Mouse (Mus musculus) neural tube, embryonic 13.5 days (tissue): ENCODE results near the gene Lmod1. TPM values are rescaled to one million over a fixed set of nuclear protein-coding genes. Genes with fewer than 3 reads are reported as not detected.

Experiments used
- ATAC-seq: fragments of 200-750 bp; cut with Nextera tagmentation; 2 replicates; pipeline ENCODE4 v1.8.0; 2017; ENCODE audit warnings: low read depth, mild to moderate bottlenecking, moderate TSS enrichment, moderate library complexity
- H3K27ac ChIP-seq: fragments of 300-500 bp; sonication (generic); replicated peaks from 2 replicates; pipeline ENCODE4 v1.5.1; 2015; ENCODE audit warnings: moderate library complexity, mild to moderate bottlenecking, inconsistent platforms
- H3K27me3 ChIP-seq: fragments of 300-500 bp; sonication (generic); 2 replicates; pipeline ENCODE4 v1.6.1; 2015; ENCODE audit warnings: mild to moderate bottlenecking, inconsistent platforms
- H3K36me3 ChIP-seq: fragments of 300-500 bp; sonication (generic); 2 replicates; pipeline ENCODE4 v1.6.1; 2015; ENCODE audit warnings: mild to moderate bottlenecking, inconsistent platforms
- H3K4me1 ChIP-seq: fragments of 300-500 bp; sonication (generic); replicated peaks from 2 replicates; pipeline ENCODE4 v1.6.1; 2015; ENCODE audit warnings: inconsistent platforms
- H3K4me2 ChIP-seq: fragments of 300-500 bp; sonication (generic); 2 replicates; pipeline ENCODE4 v1.6.1; 2015; ENCODE audit warnings: inconsistent platforms, mild to moderate bottlenecking, moderate library complexity
- H3K4me3 ChIP-seq: fragments of 300-500 bp; sonication (generic); 2 replicates; pipeline ENCODE4 v1.5.1; 2015; ENCODE audit warnings: mild to moderate bottlenecking, inconsistent platforms
- H3K9ac ChIP-seq: fragments of 300-500 bp; sonication (generic); 2 replicates; pipeline ENCODE4 v1.6.1; 2015; ENCODE audit warnings: moderate library complexity, mild to moderate bottlenecking, inconsistent platforms
- H3K9me3 ChIP-seq: fragments of 300-500 bp; sonication (generic); 2 replicates; pipeline ENCODE4 v1.6.1; 2016; ENCODE audit warnings: inconsistent platforms
- WGBS: fragments of 180-500 bp; shearing (Covaris S2); methylation state at CpG from one replicate; pipeline ENCODE4 v1.1.7; 2015; 5-methylcytosine and 5-hydroxymethylcytosine counted together
- polyA plus RNA-seq: library from polyadenylated mRNA; unstranded; fragments of >200 nt; fragmentation: Nextera tagmentation; extraction: Ambion mirVana; gene quantifications from 2 replicates; pipeline ENCODE4 v1.2.1, GENCODE M21; 2015

Gene Lmod1
- polyA plus RNA-seq, 1 experiment from 2014 or later, result 0.31 TPM

DNA sequence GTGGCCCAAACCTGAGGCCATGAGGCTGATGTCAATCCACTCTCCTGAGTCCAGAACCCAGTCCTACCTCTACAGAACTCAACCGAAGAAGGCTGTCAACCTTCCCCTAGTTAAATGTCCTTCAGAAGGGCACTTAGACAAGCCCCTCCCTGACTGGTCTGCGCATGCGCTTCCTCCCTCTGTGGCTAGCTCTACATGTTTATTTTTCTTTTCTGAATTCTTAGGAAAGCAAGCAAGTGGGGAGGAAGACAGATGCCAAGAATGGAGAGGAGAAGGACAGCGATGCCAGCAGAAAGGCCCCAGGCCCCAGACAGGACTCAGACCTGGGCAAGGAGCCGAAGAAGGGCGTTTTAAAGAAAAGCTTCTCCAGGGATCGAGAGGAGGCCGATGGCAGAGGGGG, 38.8 kb downstream of the Lmod1 start:
- H3K27ac ChIP-seq, result no peak overlapping the region
- H3K9ac ChIP-seq, result no peak overlapping the region
- H3K4me2 ChIP-seq, result no peak overlapping the region
- H3K4me3 ChIP-seq, result no peak overlapping the region
- H3K36me3 ChIP-seq, result no peaks in the 10 kb centered on the region
- H3K4me1 ChIP-seq, result peaks cover 8% of the 10 kb centered on the region
- 83% methylated on average over 8 of the region's 8 CpGs for whole genome bisulfite sequencing
- H3K27me3 ChIP-seq, result no peaks in the 10 kb centered on the region
- H3K9me3 ChIP-seq, result no peaks in the 10 kb centered on the region; the same call in 1 of the 2 replicates
- ATAC-seq, result no peak

DNA sequence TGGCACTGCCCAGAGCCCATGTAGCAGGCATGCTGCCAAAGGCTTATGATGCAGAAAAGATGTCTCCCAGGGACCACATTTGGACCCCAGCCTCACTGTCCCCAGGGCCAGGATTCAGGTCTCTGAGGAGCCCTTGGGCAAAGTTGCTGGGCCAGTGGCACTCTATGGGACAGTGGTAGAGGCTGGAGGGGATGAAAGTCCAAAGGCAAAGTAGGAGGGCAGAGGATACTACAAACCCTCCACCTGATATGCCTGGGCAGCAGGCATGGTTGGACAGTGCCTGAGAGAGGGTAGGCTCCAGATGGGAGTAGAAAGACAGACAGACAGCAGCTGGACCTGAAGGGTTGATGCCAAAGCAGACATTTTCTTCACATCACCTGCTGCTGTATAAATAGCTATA, 41.8 kb downstream of the Lmod1 start:
- Histone ChIP-seq H3K27me3 (no peaks in the 10 kb centered on the region), H3K4me2 (no peak overlapping the region), H3K36me3 (no peaks in the 10 kb centered on the region), H3K27ac (no peak overlapping the region), H3K4me1 (peaks cover 24% of the 10 kb centered on the region), H3K4me3 (no peak overlapping the region), H3K9ac (no peak overlapping the region), H3K9me3 (no peaks in the 10 kb centered on the region; the same call in 1 of the 2 replicates)
- ATAC-seq, result no peak

- H3K9me3 ChIP-seq, result no peaks in the 10 kb centered on the region; the same call in 1 of the 2 replicates
- no peak overlapping the region for H3K4me2 ChIP-seq
- H3K4me1 ChIP-seq, result peaks cover 30% of the 10 kb centered on the region
- no peak for ATAC-seq
- H3K27me3 ChIP-seq, result no peaks in the 10 kb centered on the region
- no peak overlapping the region for H3K27ac ChIP-seq
- H3K36me3 ChIP-seq, result no peaks in the 10 kb centered on the region
- WGBS, result 90% methylated on average over 7 of the region's 7 CpGs
- H3K4me3 ChIP-seq, result no peak overlapping the region
- no peak overlapping the region for H3K9ac ChIP-seq
These were observed 42.4 kb downstream of the Lmod1 start for GRCm38 (mm10) chr1:135367005-135367404.

- Histone ChIP-seq H3K27ac (no peak overlapping the region), H3K9me3 (no peaks in the 10 kb centered on the region), H3K4me1 (peaks cover 36% of the 10 kb centered on the region), H3K9ac (no peak overlapping the region), H3K27me3 (no peaks in the 10 kb centered on the region), H3K4me2 (no peak overlapping the region), H3K36me3 (no peaks in the 10 kb centered on the region), H3K4me3 (no peak overlapping the region)
- ATAC-seq, result no peak
- WGBS, result 77% methylated on average over 8 of the region's 8 CpGs
These were observed 43.0 kb downstream of the Lmod1 start for GRCm38 (mm10) chr1:135367595-135367994.

DNA sequence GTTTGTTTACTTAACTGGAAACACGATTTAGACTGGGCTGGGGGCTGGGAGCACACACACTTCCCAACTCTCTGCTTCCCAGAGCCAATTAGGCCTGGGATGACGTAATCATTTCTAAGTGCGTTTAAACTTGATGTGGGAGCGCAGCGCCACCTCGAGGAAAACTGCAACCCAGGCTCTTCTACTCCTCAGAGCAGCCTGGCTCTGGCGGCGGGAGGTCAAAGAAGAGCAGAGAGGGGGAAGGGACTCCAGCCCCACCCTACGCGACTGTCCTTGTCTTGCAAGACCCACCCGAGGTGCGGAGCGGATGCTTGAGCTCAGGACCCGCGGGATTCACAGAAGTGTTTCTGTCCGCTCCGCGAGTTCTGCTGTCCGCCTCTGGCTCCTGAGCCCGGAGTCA, 43.6 kb downstream of the Lmod1 start:
- peak; percentile 79 for ATAC-seq
- Histone ChIP-seq H3K36me3 (no peaks in the 10 kb centered on the region), H3K9ac (peak overlapping the region; percentile 70), H3K27ac (no peak overlapping the region), H3K9me3 (no peaks in the 10 kb centered on the region), H3K4me3 (peak overlapping the region; percentile 45), H3K27me3 (no peaks in the 10 kb centered on the region), H3K4me2 (peak overlapping the region; percentile 88), H3K4me1 (peaks cover 42% of the 10 kb centered on the region)
- WGBS, result under 1% methylated on average over 20 of the region's 20 CpGs

GRCm38 (mm10) chr1:135368982-135369381, 44.4 kb downstream of the Lmod1 start:
- no peaks in the 10 kb centered on the region for H3K27me3 ChIP-seq
- peak; percentile 25; the same call in 1 of the 2 replicates for ATAC-seq
- H3K4me3 ChIP-seq, result peak overlapping the region; percentile 45
- peak overlapping the region; percentile 70; the same call in 1 of the 2 replicates for H3K9ac ChIP-seq
- H3K4me1 ChIP-seq, result peaks cover 49% of the 10 kb centered on the region
- H3K4me2 ChIP-seq, result peak overlapping the region; percentile 88
- WGBS, result 7% methylated on average over 14 of the region's 14 CpGs
- no peaks in the 10 kb centered on the region for H3K9me3 ChIP-seq
- H3K27ac ChIP-seq, result no peak overlapping the region
- H3K36me3 ChIP-seq, result no peaks in the 10 kb centered on the region

DNA sequence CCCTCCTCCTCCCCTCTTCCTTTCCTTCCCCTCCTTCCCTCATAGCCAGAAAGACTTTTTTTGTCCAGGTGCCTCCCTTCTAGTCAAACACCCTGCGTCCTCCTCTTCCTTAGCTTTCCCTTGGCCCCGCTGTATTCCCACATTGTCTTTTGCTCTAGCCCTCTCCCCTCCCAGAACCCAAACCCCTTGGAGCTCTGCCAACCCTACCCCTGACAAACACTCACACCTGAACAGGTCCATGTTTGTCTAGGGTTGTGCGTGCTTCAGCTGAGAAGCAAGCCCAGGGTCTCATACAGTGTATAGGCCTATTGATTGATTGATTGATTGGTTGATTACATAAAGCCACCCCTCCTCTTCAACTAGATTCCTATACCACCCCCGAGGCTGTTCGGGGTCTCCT, 44.8 kb downstream of the Lmod1 start:
- H3K4me3 ChIP-seq, result no peak overlapping the region
- H3K27ac ChIP-seq, result no peak overlapping the region
- H3K36me3 ChIP-seq, result no peaks in the 10 kb centered on the region
- no peaks in the 10 kb centered on the region for H3K9me3 ChIP-seq
- H3K4me2 ChIP-seq, result peak overlapping the region; percentile 88; the same call in 1 of the 2 replicates
- peaks cover 53% of the 10 kb centered on the region for H3K4me1 ChIP-seq
- H3K9ac ChIP-seq, result no peak overlapping the region
- ATAC-seq, result no peak
- no peaks in the 10 kb centered on the region for H3K27me3 ChIP-seq
- 80% methylated on average over 5 of the region's 5 CpGs for WGBS

DNA sequence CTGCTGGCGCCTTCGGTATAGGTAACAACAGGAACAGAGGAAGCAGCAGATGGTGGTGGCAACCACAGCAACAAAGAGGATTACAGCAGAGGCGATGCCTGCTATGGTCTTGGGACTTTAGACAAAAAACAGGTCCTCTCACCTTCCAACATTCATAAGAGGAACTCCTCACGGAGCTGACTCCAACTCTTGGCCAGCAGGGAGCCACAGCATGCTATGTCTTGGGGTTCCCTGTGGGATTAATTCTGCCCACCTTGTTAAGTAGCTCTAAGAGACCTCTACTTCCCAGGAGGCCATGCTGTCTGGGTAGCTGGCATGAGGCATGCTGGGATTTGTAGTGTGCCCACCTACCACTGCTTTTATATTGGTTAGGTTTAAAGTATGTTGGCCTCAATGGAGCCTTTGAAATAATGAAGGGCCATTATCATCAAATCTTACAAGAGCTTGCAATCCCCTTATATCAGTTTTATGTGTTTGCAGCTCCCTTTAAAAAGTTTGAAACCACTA, 48.6 kb downstream of the Lmod1 start:
- H3K4me2 ChIP-seq, result peak overlapping the region; percentile 91
- H3K9me3 ChIP-seq, result no peaks in the 10 kb centered on the region
- no peaks in the 10 kb centered on the region for H3K27me3 ChIP-seq
- peak overlapping the region; percentile 57 for H3K9ac ChIP-seq
- ATAC-seq, result no peak
- WGBS, result 66% methylated on average over 4 of the region's 4 CpGs
- no peak overlapping the region for H3K27ac ChIP-seq
- H3K4me1 ChIP-seq, result peaks cover 56% of the 10 kb centered on the region
- no peaks in the 10 kb centered on the region for H3K36me3 ChIP-seq
- peak overlapping the region; percentile 30 for H3K4me3 ChIP-seq

GRCm38 (mm10) chr1:135374175-135374867, 49.7 kb downstream of the Lmod1 start:
- peak overlapping the region; percentile 91 for H3K4me2 ChIP-seq
- peak; percentile 24 for ATAC-seq

DNA sequence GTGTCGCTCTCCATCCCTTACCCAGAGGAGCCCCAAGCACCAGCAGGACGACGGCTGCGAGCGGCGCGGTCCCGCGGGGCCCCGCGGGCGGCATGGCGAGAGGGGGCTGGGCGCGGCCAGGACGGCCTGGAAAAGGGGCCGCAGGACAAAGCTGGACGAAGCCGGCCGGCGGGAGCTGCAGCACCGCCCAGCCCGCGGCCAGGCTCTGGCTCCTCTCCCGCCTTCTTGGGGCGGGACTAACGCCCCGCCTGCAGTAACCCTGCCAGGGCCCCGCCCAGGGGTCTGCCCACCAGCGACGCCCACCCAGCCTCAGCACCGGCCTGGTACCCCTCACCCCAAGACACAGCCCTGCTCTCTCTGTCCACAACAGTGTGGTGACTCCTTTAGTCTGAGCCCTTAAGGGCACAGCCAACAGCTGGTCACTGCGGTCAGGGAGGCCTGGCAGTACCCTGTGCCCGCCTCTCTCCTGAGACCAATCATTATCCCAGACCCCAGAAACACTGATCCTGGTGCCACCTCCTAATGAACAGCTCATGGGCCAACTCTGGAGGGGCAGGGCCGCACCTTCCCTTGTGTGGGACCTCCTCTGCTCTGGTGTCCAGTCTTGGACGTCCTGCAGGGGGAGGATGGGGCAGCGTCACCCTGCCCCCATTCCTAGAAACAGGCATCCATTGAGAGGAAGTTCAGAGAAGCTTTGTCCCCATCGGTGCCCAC, 50.4 kb downstream of the Lmod1 start, which contains the start of gene Shisa4:
Gene Shisa4 (minus strand): TSS at position 370 of the 714 bp plus-strand sequence.
- Histone ChIP-seq H3K4me1 (peaks cover 44% of the 10 kb centered on the region), H3K27ac (peak within 1 kb of the TSS; percentile 81), H3K27me3 (no peaks in the 10 kb centered on the region), H3K4me2 (peak within 1 kb of the TSS; percentile 91), H3K9ac (peak within 1 kb of the TSS; percentile 93), H3K9me3 (no peaks in the 10 kb centered on the region), H3K36me3 (no peaks in the 10 kb centered on the region), H3K4me3 (peak within 1 kb of the TSS; percentile 79)
- WGBS, result 3% methylated on average over 29 of the region's 38 CpGs
- ATAC-seq, result peak; percentile 83

More at GRCm38 (mm10) chr1:135374175-135374867, 49.7 kb downstream of the Lmod1 start:
- 2% methylated on average over 19 of the region's 19 CpGs for WGBS
- Histone ChIP-seq H3K36me3 (no peaks in the 10 kb centered on the region), H3K4me1 (peaks cover 46% of the 10 kb centered on the region), H3K27me3 (no peaks in the 10 kb centered on the region), H3K27ac (peak overlapping the region; percentile 81), H3K9ac (peak overlapping the region; percentile 93), H3K9me3 (no peaks in the 10 kb centered on the region), H3K4me3 (peak overlapping the region; percentile 79)

DNA sequence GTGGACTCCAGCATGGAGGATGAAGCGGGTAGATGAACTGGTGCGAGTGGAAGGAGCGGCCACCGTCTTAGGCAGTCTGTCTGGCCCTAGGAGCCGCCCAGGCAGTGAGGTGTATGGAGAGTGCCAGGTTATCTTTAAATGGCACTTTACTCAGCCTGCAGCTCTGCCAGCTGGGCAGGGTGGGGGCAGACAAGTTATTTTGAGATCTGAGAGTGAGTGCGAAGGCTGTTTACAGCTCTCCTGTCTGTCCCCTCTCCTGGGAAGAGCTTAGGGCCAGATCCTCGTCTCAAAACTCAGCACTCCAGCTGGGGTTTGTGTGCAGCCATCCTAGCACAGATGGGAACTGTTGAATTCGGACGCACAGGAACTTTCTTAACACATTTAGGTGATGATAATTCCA, 54.0 kb downstream of the Lmod1 start:
- Histone ChIP-seq H3K4me2 (no peak overlapping the region), H3K27me3 (no peaks in the 10 kb centered on the region), H3K9me3 (no peaks in the 10 kb centered on the region), H3K36me3 (peaks cover 20% of the 10 kb centered on the region), H3K27ac (no peak overlapping the region), H3K4me1 (peaks cover 29% of the 10 kb centered on the region), H3K4me3 (no peak overlapping the region), H3K9ac (no peak overlapping the region)
- ATAC-seq, result no peak
- 72% methylated on average over 9 of the region's 9 CpGs for WGBS

DNA sequence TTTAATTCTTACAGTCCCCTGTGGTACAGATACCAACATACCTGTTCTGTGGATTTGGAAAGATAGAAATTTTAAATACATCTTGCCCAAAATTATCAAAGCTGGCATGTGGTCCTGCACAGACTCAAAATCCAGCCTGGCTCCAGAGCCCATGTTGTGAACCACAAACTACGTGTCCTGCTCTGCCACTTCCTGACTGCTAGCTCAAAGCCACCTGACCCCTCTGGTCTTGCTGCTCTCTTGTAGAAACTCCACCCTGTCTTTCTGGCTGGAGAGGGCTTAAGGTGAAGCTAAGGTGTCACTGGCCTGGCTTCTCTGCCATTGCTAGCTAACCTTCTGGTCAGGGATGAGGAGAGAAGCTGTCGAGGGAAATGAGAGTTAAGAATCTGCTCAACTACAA, 54.4 kb downstream of the Lmod1 start:
- no peak overlapping the region for H3K4me3 ChIP-seq
- H3K9ac ChIP-seq, result no peak overlapping the region
- H3K4me2 ChIP-seq, result no peak overlapping the region
- no peaks in the 10 kb centered on the region for H3K9me3 ChIP-seq
- ATAC-seq, result no peak
- H3K27ac ChIP-seq, result no peak overlapping the region
- 78% methylated on average over 2 of the region's 2 CpGs for WGBS
- no peaks in the 10 kb centered on the region for H3K27me3 ChIP-seq
- H3K4me1 ChIP-seq, result peaks cover 25% of the 10 kb centered on the region
- peaks cover 25% of the 10 kb centered on the region for H3K36me3 ChIP-seq
